Mouse (Mus musculus): ENCODE data around the gene Wbp2. TPM values are rescaled to one million over a fixed set of nuclear protein-coding genes. Genes with fewer than 3 reads are reported as not detected.
A peak's percentile ranks its signal among the peaks of the same experiment; 100 is the strongest.
"Not testable (repeated sequence)": the region's sequence is repeated elsewhere in the genome, so short reads cannot be mapped to it uniquely, and the experiment has no call there.

The Wbp2 gene
- total RNA-seq, 2 experiments from 2014 or later: 63.0 to 63.4 TPM

GRCm38 (mm10) chr11:116093771-116094565 lies 7.2 kb upstream of the Wbp2 start:
- peak in 1 of 2 experiments; percentile 6 for DNase-seq (ENCODE audit: low spot score in 2 of 2)

- not testable (repeated sequence) for DNase-seq (ENCODE audit: low spot score in 2 of 2)
Measured at GRCm38 (mm10) chr11:116092959-116093358, 6.2 kb upstream of the Wbp2 start.

- no peak for DNase-seq (ENCODE audit: low spot score in 2 of 2)
Measured at GRCm38 (mm10) chr11:116091591-116091990, 4.8 kb upstream of the Wbp2 start.

GRCm38 (mm10) chr11:116089545-116089944 lies 2.8 kb upstream of the Wbp2 start:
- no peak for DNase-seq (ENCODE audit: low spot score in 2 of 2)

GRCm38 (mm10) chr11:116088741-116089394 lies 2.1 kb upstream of the Wbp2 start:
- no peak for DNase-seq (ENCODE audit: low spot score in 2 of 2)

- DNase-seq (ENCODE audit: low spot score in 2 of 2): no peak
Measured at GRCm38 (mm10) chr11:116088188-116088587, 1.4 kb upstream of the Wbp2 start.

GRCm38 (mm10) chr11:116087194-116088130 lies 667 bp upstream of the Wbp2 start:
- DNase-seq (ENCODE audit: low spot score in 2 of 2): peak; percentile 81 to 90

- DNase-seq (ENCODE audit: low spot score in 2 of 2): no peak
Measured at GRCm38 (mm10) chr11:116084166-116084565, 2.6 kb downstream of the Wbp2 start.

GRCm38 (mm10) chr11:116083096-116083672 lies 3.6 kb downstream of the Wbp2 start:
- DNase-seq (ENCODE audit: low spot score in 2 of 2): no peak

- DNase-seq (ENCODE audit: low spot score in 2 of 2): no peak
Measured at GRCm38 (mm10) chr11:116081081-116081480, 5.7 kb downstream of the Wbp2 start.

- DNase-seq (ENCODE audit: low spot score in 2 of 2): no peak
Measured at GRCm38 (mm10) chr11:116079511-116079910, 7.3 kb downstream of the Wbp2 start.

- no peak for DNase-seq (ENCODE audit: low spot score in 2 of 2)
Measured at GRCm38 (mm10) chr11:116078676-116079320, 8.0 kb downstream of the Wbp2 start.

GRCm38 (mm10) chr11:116078221-116078620 lies 8.6 kb downstream of the Wbp2 start:
- peak in 1 of 2 experiments; percentile 57 for DNase-seq (ENCODE audit: low spot score in 2 of 2)

- DNase-seq (ENCODE audit: low spot score in 2 of 2): no peak
Measured at GRCm38 (mm10) chr11:116077446-116078204, 9.2 kb downstream of the Wbp2 start, which contains the start of gene Unc13d. Gene Unc13d (minus strand): TSS chr11:116077961.

GRCm38 (mm10) chr11:116076836-116077235 lies 10.0 kb downstream of the Wbp2 start:
- no peak for DNase-seq (ENCODE audit: low spot score in 2 of 2)

- DNase-seq (ENCODE audit: low spot score in 2 of 2): no peak
Measured at GRCm38 (mm10) chr11:116076266-116076540, 10.6 kb downstream of the Wbp2 start.

- no peak for DNase-seq (ENCODE audit: low spot score in 2 of 2)
Measured at GRCm38 (mm10) chr11:116075539-116076265, 11.1 kb downstream of the Wbp2 start.

- DNase-seq (ENCODE audit: low spot score in 2 of 2): no peak
Measured at GRCm38 (mm10) chr11:116074436-116074991, 12.3 kb downstream of the Wbp2 start.

GRCm38 (mm10) chr11:116072608-116073007 lies 14.2 kb downstream of the Wbp2 start:
- DNase-seq (ENCODE audit: low spot score in 2 of 2): no peak

All from gastrocnemius, postnatal 4 days (tissue).